Mouse (Mus musculus) gastrocnemius, postnatal 10 days (tissue): ENCODE data around the gene Acer3. TPM values are rescaled to one million over a fixed set of nuclear protein-coding genes. Genes with fewer than 3 reads are reported as not detected.

Experiments used
- DNase-seq: peaks from one replicate; pipeline ENCODE4 v3.0.0; 2021; ENCODE audit warnings: mixed read lengths
- long read RNA-seq, 2 experiments: library from polyadenylated mRNA; stranded (forward); transcript quantifications; one replicate each; pipeline ENCODE4 v2.0.0; 2021
- total RNA-seq, 2 experiments: library from RNA; stranded (reverse); gene quantifications; 2 replicates each; pipeline ENCODE4 v1.2.3; 2021

The Acer3 gene
- 1 to 10 TPM; 5.1 to 6.1 TPM for total RNA-seq
- long read RNA-seq, experiment 1, full-length matches to known transcripts: 2 of 3 reads
- long read RNA-seq, experiment 1, partial matches to known transcripts: 0 of 3 reads
- long read RNA-seq, experiment 1, other reads (novel, unspliced or antisense): 1 of 3 reads
- long read RNA-seq, experiment 2, full-length matches to known transcripts: 6 of 9 reads
- long read RNA-seq, experiment 2, partial matches to known transcripts: 0 of 9 reads
- long read RNA-seq, experiment 2, other reads (novel, unspliced or antisense): 3 of 9 reads

DNA sequence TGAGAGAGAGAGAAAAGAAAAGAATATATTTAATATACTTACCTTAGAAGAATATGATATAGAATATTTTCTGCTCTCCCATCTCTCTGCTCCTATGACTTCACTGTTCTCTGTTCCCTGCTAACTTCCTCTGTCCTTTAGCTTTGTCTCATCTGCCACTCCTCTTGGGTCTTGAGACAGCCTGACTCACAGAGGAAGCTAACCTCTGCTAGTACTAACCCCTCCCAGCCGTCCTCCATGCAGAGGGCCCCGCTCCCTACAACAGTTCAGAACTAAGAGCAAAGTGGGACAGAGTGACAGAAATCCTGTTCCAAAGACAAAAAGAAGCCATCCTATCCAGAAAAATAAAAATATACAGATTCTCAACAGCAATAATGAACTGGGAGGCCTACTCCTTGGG lies at the start of gene Acer3:
Acer3 (minus strand) TSS at position 126 of the 400 bp plus-strand sequence.
- no peak for DNase-seq

DNA sequence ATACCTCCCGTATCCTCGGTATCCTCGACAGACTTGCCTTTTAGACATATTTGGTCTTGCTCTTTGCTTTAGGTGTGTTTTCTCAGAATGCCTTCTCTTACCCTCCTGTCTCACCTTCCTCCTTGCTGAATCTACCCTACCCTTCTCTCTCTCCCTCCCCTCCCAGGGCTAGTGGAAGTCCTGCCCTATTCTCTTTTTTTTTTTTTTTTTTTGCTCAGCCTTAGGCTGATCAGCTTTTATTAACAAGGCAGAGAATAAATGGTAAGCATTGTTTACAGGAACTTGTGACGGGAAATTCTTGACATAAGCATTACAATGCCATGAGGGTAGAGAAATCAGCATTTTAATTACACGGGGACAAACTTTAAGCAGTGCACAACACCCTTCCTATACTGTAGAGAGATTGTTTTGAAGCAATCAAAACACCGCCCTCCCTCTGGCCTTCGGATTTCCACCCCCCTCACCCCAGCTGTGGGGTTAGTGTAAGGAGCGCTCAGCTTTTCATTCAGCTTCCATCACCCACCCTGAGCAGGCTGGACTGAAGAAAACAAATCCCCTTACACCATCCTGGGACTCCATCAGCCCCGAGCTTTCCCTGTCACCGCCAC lies 48.9 kb upstream of the Acer3 start:
- no peak for DNase-seq

DNA sequence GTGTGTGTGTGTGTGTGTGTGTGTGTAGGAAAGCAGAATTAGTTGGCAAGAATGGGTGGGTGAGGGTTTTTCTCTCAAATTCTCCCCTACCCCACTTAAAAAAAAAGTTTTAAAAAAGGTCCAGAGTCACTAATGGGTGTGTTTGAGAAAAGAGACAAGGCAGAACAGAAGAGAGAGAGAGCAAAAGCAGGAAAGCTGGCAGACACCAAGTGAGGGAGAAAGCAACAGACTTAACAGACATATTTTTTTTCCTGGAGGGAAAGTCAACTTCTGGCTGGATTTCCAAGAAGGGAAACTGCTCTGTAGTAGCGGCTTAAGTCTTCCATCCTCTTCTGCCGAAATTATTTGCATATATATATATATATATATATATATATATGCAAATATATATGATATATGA lies 40.7 kb upstream of the Acer3 start:
- DNase-seq: no peak

DNA sequence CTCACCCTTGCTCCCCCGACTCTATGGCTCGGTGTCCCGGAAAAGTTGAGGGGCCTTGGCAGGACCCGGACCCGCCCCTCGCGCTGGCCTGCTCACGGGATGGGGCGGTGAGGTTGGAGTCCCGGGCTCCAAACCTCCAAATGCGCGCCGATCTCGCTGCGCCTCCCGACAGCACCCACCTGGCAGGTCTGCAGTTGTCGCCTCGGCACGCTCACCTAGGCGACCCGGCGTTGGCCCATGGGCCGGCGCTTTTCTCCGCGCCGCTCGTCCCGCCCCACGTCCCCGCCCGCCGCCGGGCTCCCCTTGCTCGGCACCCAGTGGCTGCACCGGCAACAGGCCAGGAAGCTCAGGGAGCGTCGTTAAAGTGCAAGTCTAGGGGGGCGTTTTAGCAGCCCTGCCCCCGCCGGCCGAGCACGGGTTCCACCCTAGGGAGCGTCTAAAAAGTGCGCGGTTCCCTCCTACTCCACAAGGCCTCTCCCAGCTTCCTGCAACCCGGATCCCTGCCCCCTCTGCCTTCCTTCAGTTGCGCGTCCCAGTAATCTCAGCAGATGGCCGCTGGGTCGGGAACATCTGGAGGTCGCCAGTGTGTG lies 40.1 kb upstream of the Acer3 start, which contains the start of gene Tsku:
Tsku (minus strand) TSS at position 266 of the 590 bp plus-strand sequence.
- DNase-seq: peak; percentile 94

DNA sequence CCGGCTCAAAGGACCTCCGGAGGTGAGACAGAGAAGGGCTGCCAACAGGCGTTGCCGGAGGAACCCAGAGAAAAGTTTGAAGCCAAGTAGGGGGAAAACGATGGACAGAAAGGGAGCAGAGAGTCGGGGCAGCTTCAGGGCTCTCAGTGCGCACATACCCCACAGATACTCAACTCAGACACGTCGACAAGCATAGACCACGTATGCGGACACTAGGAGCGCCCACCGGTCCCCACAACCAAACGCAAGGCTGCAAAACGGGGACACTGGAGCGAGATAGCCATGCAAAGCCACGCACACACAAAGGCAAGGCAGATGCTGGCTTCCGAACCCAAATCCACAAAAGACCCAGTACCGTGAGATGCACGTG lies 39.6 kb upstream of the Acer3 start:
- no peak for DNase-seq

GRCm38 (mm10) chr7:98359951-98360620 lies 39.1 kb upstream of the Acer3 start:
- peak; percentile 63 for DNase-seq

- DNase-seq: no peak
Observed at GRCm38 (mm10) chr7:98358016-98358415, 37.0 kb upstream of the Acer3 start.

DNA sequence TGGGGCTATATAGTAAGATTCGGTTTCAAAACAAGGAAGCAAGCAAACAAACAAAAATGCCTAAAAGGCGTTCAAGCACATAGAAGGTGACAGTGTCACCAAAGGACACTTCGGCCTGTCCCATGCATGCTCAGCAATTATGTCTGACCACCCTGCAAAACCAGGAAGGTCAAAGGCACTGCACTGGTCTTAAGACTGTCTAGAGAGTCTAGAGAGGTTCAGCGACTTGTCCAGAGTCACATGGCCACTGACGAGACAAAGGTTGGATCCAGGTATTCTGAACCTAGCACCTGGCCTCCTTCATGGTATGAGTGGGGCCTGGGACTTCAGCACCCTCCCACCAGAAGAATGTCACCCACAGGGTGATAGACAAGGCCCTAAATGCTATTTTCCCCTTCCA lies 36.3 kb upstream of the Acer3 start:
- no peak for DNase-seq

DNA sequence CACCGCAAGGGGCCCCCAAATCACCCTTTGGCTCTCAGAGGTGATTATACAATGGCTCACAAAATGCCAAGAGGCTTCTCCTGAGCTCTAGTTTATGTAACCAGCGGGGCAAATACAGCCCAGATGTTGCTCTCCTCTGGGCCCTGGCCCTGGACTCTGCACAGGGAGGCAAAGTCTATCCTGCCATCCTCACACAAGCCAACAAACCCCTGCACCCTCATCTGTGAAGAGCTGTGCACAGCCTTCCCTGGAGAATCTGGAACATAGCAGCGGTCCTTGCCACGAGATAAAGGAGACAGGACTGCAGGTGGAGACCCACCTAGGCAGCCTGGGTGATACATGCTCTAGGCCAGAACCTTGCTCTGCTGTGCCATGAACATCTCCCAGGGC lies 33.9 kb upstream of the Acer3 start:
- no peak for DNase-seq

GRCm38 (mm10) chr7:98354160-98354920 lies 33.3 kb upstream of the Acer3 start:
- DNase-seq: no peak

- no peak for DNase-seq
Observed at GRCm38 (mm10) chr7:98353616-98354015, 32.6 kb upstream of the Acer3 start.

DNA sequence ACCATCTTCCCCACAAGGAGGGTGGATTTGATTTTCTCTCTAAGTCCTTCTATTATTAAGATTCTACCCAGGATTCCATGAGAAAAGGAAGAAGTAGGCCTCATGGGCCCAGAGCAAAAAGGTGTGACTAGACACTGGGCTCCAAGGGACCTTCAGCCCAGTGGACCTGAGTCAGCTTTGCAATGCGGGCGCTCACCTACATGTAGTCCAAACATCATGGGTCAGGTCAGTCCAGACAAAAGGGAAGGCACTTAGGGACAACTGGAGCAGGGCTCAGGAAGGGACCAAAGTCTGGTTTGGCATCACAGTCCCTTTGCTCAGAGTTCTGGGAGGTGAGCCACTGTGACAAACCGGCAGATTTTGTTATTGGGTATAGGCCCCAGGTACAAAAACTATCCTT lies 30.5 kb upstream of the Acer3 start:
- no peak for DNase-seq

DNA sequence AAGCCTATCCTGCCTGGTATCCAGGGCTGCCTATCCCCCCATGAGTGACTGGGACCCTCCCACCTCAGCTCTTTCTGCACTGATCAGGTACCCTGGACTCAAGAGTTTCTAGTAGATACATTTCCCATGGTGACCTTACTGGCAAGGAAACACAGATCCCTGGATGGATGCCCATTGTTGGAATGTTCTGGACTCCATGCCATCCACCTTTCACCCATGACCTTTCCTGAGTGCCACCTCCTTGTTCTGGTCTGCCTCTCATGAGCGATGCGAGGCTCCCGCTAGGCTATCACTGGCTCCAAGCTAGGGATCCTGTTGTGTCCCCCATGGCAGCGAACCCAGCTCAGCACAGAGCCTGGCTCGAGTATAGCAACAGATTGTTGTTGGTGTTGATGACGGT lies 28.8 kb upstream of the Acer3 start:
- DNase-seq: no peak

DNA sequence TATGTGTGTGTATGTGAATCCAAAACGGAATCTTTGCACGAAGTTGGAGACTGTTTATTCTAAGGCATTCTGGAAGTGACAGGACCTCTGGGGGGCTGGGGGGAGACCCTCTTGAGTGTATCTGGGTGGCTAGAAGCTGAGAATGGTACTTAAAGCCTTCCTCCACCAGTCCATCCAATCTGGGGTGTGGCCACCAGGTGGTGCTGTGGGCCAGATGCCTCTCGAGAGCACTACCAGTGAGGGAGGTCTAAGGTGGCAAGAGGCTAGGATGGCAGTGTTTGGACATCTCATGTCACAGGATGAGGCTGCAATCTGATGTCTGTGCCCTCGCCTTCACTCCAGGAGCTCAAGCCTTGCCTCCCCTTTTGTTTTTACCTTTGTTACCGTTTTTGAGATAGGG lies 28.1 kb upstream of the Acer3 start:
- peak; percentile 92 for DNase-seq

GRCm38 (mm10) chr7:98348043-98348442 lies 27.0 kb upstream of the Acer3 start:
- DNase-seq: peak; percentile 76

DNA sequence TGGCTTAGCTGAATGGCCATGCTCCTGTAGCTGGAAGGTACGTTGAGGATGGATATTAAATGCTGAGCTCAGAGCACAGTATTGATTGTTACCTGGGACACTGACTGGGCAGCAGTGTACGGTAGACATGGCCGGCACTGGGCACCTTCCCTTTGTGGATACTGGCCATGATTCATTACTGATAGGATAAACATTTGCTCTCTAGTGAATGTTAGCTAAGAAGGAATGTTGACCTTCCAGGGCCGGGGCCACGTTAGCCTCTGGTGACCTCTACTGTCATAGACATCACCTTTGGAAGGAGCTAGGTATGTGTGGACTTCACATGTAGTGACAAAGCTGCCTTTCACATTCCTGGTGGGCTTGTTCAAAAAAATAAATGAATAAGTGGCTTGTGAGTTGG lies 26.5 kb upstream of the Acer3 start:
- DNase-seq: no peak

- no peak for DNase-seq
Observed at GRCm38 (mm10) chr7:98345036-98345435, 24.0 kb upstream of the Acer3 start.

DNA sequence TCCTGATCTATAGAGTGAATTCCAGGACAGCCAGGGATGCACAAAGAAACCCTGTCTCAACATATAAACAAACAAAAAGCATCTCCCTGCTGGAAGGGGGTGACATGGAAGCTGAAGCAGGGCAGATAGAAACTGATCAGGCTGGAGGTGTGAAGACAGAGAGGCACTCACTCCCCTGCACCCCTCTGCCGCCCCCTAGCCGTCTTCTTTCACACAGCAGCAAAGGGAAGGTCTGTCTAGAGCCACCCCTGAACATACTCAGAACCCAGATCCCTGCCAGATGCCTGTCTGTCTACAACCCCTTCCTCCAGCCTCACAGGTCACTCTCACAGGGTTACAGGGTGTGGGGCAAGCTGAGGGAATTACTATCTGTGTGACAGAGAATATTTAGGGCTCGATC lies 23.4 kb upstream of the Acer3 start:
- DNase-seq: peak; percentile 44

GRCm38 (mm10) chr7:98342249-98342648 lies 21.2 kb upstream of the Acer3 start:
- DNase-seq: no peak

DNA sequence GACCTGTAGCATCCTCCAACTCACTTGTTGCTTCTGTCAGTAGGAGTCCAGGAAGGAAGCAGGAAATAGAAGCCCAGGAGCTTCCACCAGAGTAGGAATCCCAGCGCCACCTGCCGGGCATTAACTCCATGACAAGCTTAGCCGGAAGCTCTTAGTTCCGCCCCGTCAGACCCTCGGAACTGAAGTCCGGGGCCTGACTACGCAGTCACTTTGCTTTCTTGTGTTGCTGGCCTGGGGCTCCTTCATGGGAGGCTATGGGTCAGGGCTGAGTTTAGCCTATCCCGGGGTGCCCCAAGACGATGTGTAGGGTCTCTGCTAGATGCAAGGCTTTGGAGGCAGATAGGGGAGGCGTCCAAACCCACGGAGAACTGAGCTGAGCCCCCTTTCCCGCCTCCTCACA lies 20.5 kb upstream of the Acer3 start:
- DNase-seq: peak; percentile 90

- no peak for DNase-seq
Observed at GRCm38 (mm10) chr7:98340343-98340742, 19.3 kb upstream of the Acer3 start.

GRCm38 (mm10) chr7:98333987-98334386 lies 13.0 kb upstream of the Acer3 start:
- no peak for DNase-seq

- no peak for DNase-seq
Observed at GRCm38 (mm10) chr7:98333507-98333906, 12.5 kb upstream of the Acer3 start.
